Mouse (Mus musculus): Measurements from ENCODE around the gene Elmod3.
A peak's percentile ranks its signal among the peaks of the same experiment; 100 is the strongest.

The Elmod3 gene

DNA sequence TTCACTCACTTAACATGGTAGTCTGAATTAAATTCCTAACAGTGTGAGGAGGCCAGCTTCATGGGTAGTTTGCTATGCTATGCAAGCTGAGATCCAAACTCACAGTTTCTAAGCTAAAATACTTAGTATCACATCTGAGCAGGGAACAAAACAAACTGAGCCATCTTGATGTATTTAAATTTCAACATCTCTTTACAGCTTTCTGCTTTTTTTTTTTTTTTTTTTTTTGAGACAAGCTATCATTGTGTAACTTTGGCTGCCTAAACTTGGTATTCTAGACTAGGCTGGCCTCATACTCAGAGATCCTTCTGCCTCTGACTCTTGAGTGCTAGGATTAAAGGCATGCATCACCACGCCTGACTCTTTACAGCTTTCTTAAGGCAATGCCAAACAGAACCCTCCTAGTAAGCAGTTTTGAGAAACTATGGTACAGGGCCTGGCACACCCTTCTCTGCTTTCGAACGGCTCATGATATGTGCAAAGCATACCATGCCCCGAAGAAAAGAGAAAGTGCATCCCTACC is 10.5 kb upstream of the Elmod3 start:
- no peak for DNase-seq

DNA sequence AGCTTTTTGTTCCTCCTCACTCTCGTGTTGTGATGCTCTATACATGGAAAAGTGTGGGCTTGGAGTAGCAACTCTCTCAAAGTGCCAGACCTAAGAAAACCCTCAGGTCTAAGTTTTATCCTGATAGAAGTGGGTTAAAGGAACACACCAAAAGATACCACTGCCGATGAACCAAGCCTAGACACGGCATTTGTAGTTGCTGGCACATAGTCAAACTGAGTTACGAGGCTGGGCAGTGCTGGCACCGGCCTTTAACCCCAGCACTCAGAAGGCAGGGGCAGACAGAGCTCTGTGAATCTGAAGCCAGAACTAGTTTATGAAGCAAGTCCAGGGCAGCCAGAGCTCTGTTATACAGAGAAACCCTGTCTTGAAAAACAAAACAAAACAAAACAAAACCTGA is 9.5 kb upstream of the Elmod3 start:
- DNase-seq = peak; percentile 53

- peak; percentile 55 for DNase-seq
Observed at GRCm38 (mm10) chr6:72607060-72607459, 8.8 kb upstream of the Elmod3 start.

GRCm38 (mm10) chr6:72604066-72604465 is 5.9 kb upstream of the Elmod3 start:
- no peak for DNase-seq

GRCm38 (mm10) chr6:72601732-72602131 is 3.5 kb upstream of the Elmod3 start:
- peak; percentile 91 for DNase-seq

DNA sequence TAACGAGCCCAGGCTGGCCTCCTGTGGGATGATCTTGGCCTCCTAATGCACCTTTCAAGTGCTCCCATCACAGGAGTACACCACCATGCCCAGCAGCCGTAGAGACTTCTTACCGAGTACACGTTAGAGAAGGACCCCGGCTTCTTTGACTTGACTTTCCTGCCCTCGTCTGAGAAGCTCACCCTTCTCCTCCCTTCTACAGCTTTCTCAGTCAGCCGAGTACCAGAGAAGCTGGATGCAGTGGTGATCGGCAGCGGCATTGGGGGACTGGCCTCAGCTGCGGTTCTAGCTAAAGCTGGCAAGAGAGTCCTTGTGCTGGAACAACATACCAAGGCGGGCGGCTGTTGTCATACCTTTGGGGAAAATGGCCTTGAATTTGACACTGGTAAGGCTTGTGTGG is 2.6 kb upstream of the Elmod3 start:
- no peak for DNase-seq

GRCm38 (mm10) chr6:72600216-72600615 is 2.0 kb upstream of the Elmod3 start:
- DNase-seq = no peak

DNA sequence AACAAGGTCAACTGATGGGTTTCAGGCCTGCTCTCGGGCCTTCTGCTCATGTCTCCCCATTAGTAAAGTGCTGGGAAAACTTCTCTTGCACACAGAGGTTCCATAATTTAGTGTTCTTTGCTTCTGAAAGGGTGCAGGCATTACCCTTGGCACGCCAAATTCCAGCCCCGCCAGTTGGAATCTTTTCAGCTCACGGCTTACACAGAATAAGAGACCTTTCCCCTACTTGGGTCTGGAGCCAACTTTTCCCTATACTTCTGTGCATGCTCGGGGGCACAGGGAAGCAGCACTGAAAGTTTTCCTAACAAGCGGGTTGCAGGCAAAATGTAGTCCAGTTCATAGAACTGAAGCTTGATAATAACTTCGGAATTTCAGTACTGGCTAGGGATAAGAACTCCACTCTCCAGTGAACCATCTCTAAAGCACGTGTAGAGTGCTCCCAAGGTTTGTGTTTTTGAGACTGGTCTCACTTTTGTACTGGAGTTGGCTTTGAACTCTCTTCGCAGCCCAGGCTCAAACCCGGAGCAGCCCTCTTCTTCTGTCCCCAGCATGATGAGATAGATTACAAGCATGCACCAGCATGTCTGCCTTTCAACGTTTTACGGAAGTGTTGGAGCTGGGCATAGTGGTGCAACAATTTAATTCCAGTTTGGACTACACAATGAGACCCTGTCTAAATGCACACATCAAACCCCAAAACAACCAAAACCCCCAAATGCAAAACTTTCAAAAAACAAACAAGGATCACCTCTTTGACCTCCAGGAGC is 761 bp upstream of the Elmod3 start:
- DNase-seq = no peak

- peak; percentile 28 for DNase-seq
Observed at GRCm38 (mm10) chr6:72597083-72597874, 934 bp downstream of the Elmod3 start.

DNA sequence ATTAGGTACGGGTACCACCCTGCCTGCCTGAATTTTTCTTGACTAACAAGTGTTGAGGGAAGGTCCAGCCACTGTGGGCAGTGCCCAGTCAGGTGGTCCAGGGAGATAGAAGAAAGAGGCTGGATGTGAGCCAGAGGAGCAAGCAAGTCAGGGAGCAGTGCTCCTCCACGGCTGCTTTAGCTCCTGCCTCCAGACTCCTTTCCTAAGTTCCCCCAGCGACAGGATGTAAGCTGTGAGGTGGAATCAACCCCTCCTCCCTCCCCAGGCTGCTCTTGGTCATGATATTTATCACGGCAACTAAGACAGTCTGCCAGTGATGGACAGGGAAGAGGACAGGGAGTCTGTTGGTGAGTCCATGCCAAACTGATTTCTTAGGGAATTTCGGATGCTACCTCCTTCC is 4.3 kb downstream of the Elmod3 start:
- no peak for DNase-seq

- no peak for DNase-seq
Observed at GRCm38 (mm10) chr6:72593011-72593803, 5.0 kb downstream of the Elmod3 start.

DNA sequence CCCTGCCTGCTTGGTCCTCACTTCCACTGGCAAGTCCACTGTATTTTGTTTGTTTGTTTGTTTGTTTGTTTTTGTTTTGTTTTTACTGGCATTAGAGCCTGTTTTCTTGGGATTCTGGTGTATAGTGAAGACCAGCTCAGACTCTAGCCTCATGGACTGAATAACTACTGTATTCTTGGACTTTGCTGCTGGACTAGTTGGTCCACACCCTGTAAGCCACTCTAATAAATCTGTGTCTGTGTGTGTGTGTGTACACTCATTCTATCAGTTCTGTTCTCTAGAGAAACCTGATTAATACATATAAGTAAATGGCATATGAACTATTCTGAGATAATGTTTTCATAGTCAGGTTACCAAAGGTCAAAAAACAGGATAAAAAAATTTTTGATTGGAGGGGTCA is 8.1 kb downstream of the Elmod3 start:
- DNase-seq = no peak

- no peak for DNase-seq
Observed at GRCm38 (mm10) chr6:72588307-72588706, 9.9 kb downstream of the Elmod3 start.

GRCm38 (mm10) chr6:72586701-72587100 is 11.5 kb downstream of the Elmod3 start:
- DNase-seq = no peak

GRCm38 (mm10) chr6:72584154-72584553 is 14.1 kb downstream of the Elmod3 start:
- peak; percentile 32 for DNase-seq

DNA sequence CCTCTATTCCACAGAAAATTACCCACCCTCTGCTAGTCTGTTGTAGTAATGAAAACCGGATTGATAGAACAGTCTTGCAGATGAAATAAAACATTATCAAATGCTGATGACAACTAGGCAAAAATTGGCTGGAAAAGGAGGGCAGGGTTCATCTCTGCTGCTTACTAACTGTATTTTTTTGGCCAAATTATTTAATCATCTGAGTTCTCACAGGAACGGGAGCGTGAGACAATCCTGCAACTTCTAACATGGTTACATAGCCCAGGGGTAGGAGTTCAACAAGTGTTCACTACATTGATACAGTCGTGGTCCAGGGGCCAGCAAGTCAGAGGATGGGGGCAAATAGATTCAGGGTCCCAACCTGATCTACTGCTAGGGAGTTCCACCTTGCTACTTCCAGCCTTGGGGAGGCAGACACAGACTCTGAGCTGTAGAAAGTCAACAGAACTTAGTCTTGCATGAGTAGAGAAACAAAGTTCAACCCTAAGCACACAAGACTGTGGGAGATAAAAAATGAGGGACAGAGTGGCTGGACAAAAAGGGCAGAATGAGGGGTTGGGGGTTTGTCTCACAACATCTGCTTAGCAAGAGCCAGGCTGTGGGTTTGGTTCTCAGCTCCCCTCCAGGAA is 14.9 kb downstream of the Elmod3 start:
- DNase-seq = no peak

DNA sequence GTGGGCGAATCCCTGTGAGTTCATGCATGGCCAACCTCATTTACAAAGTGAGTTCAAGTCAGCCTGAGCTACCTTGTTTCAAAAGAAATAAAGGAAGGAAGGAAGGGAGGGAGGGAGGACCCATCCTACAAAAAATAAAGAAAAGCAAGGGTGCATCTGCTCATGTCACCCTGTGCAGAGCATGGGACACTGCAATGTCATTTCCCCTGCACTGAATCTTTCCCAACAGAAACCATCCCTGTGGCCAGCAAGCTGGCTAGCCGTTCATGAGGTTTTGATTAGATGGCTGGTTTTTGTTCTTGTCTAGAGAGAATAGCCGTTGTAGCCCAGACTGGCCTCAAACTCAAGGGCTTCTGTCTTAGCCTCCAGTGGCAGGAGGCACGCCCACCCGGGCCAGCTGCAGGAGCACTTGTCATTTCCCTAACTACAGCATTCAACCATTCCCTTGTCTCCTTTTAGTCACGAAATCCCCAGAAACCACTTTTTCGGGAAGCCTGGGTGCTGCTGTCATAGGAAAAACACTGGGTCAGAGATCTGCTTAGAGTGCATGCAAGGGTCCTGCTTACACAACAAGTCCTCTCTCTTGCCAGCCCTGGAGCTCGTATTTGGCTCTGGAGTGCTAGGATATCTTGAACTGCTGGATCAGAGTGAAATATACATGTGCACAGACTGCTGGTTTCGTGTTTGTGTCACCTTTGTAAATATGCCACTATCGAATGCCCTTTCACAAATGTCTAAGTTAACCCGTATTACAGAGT is 16.4 kb downstream of the Elmod3 start:
- no peak for DNase-seq

GRCm38 (mm10) chr6:72576041-72576440 is 22.2 kb downstream of the Elmod3 start:
- DNase-seq = no peak

DNA sequence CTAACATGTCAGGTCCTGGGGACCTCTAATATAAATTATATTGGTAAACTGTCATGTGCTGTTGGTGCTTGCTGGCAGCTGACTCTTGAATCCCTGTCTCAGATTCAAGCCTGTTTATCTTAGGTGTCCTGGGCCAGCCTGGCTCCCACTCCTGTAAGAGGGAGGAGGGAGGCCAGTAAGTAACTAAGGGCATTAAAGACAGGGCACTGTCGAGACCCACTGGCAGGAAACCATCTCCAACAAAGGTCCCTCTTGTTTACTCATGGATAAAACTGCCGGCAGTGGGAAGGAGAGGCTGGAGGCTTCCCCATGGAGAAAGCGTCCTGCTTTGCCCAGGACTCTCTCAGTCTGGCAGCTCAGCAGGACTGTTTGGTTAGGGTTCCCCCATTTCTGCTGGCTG is 26.4 kb downstream of the Elmod3 start:
- DNase-seq = no peak

GRCm38 (mm10) chr6:72570644-72571397 is 27.4 kb downstream of the Elmod3 start:
- no peak for DNase-seq

DNA sequence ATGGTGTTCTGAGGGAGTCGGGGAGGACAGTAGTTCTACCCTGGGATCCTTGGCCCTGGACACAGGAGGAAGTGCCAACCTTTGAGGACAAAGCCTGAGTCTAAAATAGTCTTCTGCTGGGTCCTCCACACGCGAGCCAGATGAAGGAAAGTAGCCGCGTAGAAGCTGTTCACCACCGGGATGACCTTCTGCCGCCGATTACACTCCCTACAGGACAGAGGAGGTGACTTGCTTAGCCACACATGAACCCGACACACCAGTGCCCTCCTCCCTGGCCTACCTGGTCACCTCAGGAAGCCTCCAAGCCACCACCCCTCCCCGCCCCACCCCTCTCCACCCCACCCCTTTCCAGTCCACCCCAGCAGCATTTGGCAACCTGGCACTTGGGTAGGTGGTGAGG is 29.5 kb downstream of the Elmod3 start:
- no peak for DNase-seq
